Mouse (Mus musculus): ENCODE results near the gene As3mt. TPM values are rescaled to one million over a fixed set of nuclear protein-coding genes. Genes with fewer than 3 reads are reported as not detected.
A peak's percentile ranks its signal among the peaks of the same experiment; 100 is the strongest.
"Not testable (repeated sequence)": the region's sequence is repeated elsewhere in the genome, so short reads cannot be mapped to it uniquely, and the experiment has no call there.

The As3mt gene
- polyA plus RNA-seq, 1 experiment from 2014 or later, result 40.1 TPM

- WGBS, result 51% methylated on average over 12 of the region's 12 CpGs
- 0 out of 2 replicates have a peak overlapping the region, but pooled peaks have one; percentile 79 for H3K9ac ChIP-seq
- DNase-seq (ENCODE audit: low spot score), result no peak
- H3K4me1 ChIP-seq (replicated peaks; ENCODE audit: control insufficient read depth, insufficient read depth, low read length), result peaks cover 41% of the 10 kb centered on the region
- H3K27ac ChIP-seq, result no peak overlapping the region
- H3K9me3 ChIP-seq (ENCODE audit: control insufficient read depth, low read length), result no peaks in the 10 kb centered on the region
- no peaks in the 10 kb centered on the region for H3K36me3 ChIP-seq (replicated peaks; ENCODE audit: control insufficient read depth, insufficient read depth)
- ATAC-seq (ENCODE audit: low FRiP score), result no peak
- H3K4me3 ChIP-seq (replicated peaks; ENCODE audit: low read length), result peak overlapping the region; percentile 84
- H3K4me2 ChIP-seq (replicated peaks), result peak overlapping the region; percentile 99
- H3K27me3 ChIP-seq (ENCODE audit: control insufficient read depth, insufficient read depth, low read length), result peaks cover 7% of the 10 kb centered on the region; the same call in 1 of the 2 replicates
Observed at GRCm38 (mm10) chr19:46763932-46764762, 56.9 kb downstream of the As3mt start.

- peaks cover 41% of the 10 kb centered on the region for H3K4me1 ChIP-seq (replicated peaks; ENCODE audit: control insufficient read depth, insufficient read depth, low read length)
- H3K9me3 ChIP-seq (ENCODE audit: control insufficient read depth, low read length), result no peaks in the 10 kb centered on the region
- WGBS, result 48% methylated on average over 9 of the region's 9 CpGs
- H3K27me3 ChIP-seq (ENCODE audit: control insufficient read depth, insufficient read depth, low read length), result peaks cover 7% of the 10 kb centered on the region; the same call in 1 of the 2 replicates
- ATAC-seq (ENCODE audit: low FRiP score) (no peak), DNase-seq (ENCODE audit: low spot score) (peak; percentile 30)
- H3K4me3 ChIP-seq (replicated peaks; ENCODE audit: low read length), result peak overlapping the region; percentile 84
- peak overlapping the region; percentile 99 for H3K4me2 ChIP-seq (replicated peaks)
- H3K36me3 ChIP-seq (replicated peaks; ENCODE audit: control insufficient read depth, insufficient read depth), result no peaks in the 10 kb centered on the region
- H3K9ac ChIP-seq, result peak overlapping the region; percentile 31; the same call in 1 of the 2 replicates
- H3K27ac ChIP-seq, result no peak overlapping the region
Observed at GRCm38 (mm10) chr19:46764763-46765117, 57.5 kb downstream of the As3mt start.

GRCm38 (mm10) chr19:46766125-46766524, 58.9 kb downstream of the As3mt start:
- Histone ChIP-seq H3K4me1 (replicated peaks; ENCODE audit: control insufficient read depth, insufficient read depth, low read length) (peaks cover 41% of the 10 kb centered on the region), H3K4me3 (replicated peaks; ENCODE audit: low read length) (no peak overlapping the region)

GRCm38 (mm10) chr19:46769759-46770158, 62.5 kb downstream of the As3mt start:
- no peak for ATAC-seq (ENCODE audit: low FRiP score)
- Histone ChIP-seq H3K9me3 (ENCODE audit: control insufficient read depth, low read length) (no peaks in the 10 kb centered on the region), H3K4me2 (replicated peaks) (no peak overlapping the region), H3K4me1 (replicated peaks; ENCODE audit: control insufficient read depth, insufficient read depth, low read length) (peaks cover 15% of the 10 kb centered on the region), H3K36me3 (replicated peaks; ENCODE audit: control insufficient read depth, insufficient read depth) (no peaks in the 10 kb centered on the region), H3K9ac (no peak overlapping the region), H3K4me3 (replicated peaks; ENCODE audit: low read length) (no peak overlapping the region), H3K27me3 (ENCODE audit: control insufficient read depth, insufficient read depth, low read length) (no peaks in the 10 kb centered on the region), H3K27ac (no peak overlapping the region)
- WGBS, result 92% methylated on average over 11 of the region's 11 CpGs
- no peak for DNase-seq (ENCODE audit: low spot score)

More at GRCm38 (mm10) chr19:46766125-46766524, 58.9 kb downstream of the As3mt start:
- peak overlapping the region; percentile 29 for H3K4me2 ChIP-seq (replicated peaks)
- H3K9me3 ChIP-seq (ENCODE audit: control insufficient read depth, low read length), result no peaks in the 10 kb centered on the region
- peaks cover 7% of the 10 kb centered on the region; the same call in 1 of the 2 replicates for H3K27me3 ChIP-seq (ENCODE audit: control insufficient read depth, insufficient read depth, low read length)
- 53% methylated on average over 5 of the region's 5 CpGs for WGBS
- ATAC-seq (ENCODE audit: low FRiP score) (no peak), DNase-seq (ENCODE audit: low spot score) (no peak)
- H3K27ac ChIP-seq, result no peak overlapping the region
- no peak overlapping the region for H3K9ac ChIP-seq
- no peaks in the 10 kb centered on the region for H3K36me3 ChIP-seq (replicated peaks; ENCODE audit: control insufficient read depth, insufficient read depth)

GRCm38 (mm10) chr19:46771801-46772200, 64.5 kb downstream of the As3mt start:
- Histone ChIP-seq H3K27ac (no peak overlapping the region), H3K27me3 (ENCODE audit: control insufficient read depth, insufficient read depth, low read length) (no peaks in the 10 kb centered on the region), H3K9me3 (ENCODE audit: control insufficient read depth, low read length) (no peaks in the 10 kb centered on the region), H3K4me1 (replicated peaks; ENCODE audit: control insufficient read depth, insufficient read depth, low read length) (no peaks in the 10 kb centered on the region; the same call in 1 of the 2 replicates), H3K4me3 (replicated peaks; ENCODE audit: low read length) (no peak overlapping the region), H3K36me3 (replicated peaks; ENCODE audit: control insufficient read depth, insufficient read depth) (no peaks in the 10 kb centered on the region), H3K9ac (no peak overlapping the region), H3K4me2 (replicated peaks) (no peak overlapping the region)
- ATAC-seq (ENCODE audit: low FRiP score) (no peak), DNase-seq (ENCODE audit: low spot score) (no peak)
- WGBS, result 88% methylated on average over 6 of the region's 6 CpGs

- H3K4me1 ChIP-seq (replicated peaks; ENCODE audit: control insufficient read depth, insufficient read depth, low read length), result no peaks in the 10 kb centered on the region
- 66% methylated on average over 5 of the region's 5 CpGs for WGBS
- H3K4me3 ChIP-seq (replicated peaks; ENCODE audit: low read length), result no peak overlapping the region
Observed at GRCm38 (mm10) chr19:46776391-46776790, 69.1 kb downstream of the As3mt start.

GRCm38 (mm10) chr19:46776850-46777249, 69.6 kb downstream of the As3mt start:
- no peak overlapping the region for H3K9ac ChIP-seq
- no peaks in the 10 kb centered on the region for H3K9me3 ChIP-seq (ENCODE audit: control insufficient read depth, low read length)
- H3K4me2 ChIP-seq (replicated peaks), result no peak overlapping the region
- WGBS, result 86% methylated on average over 3 of the region's 3 CpGs
- DNase-seq (ENCODE audit: low spot score) (no peak), ATAC-seq (ENCODE audit: low FRiP score) (no peak)
- no peak overlapping the region for H3K4me3 ChIP-seq (replicated peaks; ENCODE audit: low read length)
- no peak overlapping the region for H3K27ac ChIP-seq
- H3K36me3 ChIP-seq (replicated peaks; ENCODE audit: control insufficient read depth, insufficient read depth), result no peaks in the 10 kb centered on the region
- H3K27me3 ChIP-seq (ENCODE audit: control insufficient read depth, insufficient read depth, low read length), result no peaks in the 10 kb centered on the region
- H3K4me1 ChIP-seq (replicated peaks; ENCODE audit: control insufficient read depth, insufficient read depth, low read length), result no peaks in the 10 kb centered on the region

More at GRCm38 (mm10) chr19:46776391-46776790, 69.1 kb downstream of the As3mt start:
- no peak overlapping the region for H3K9ac ChIP-seq
- DNase-seq (ENCODE audit: low spot score) (no peak), ATAC-seq (ENCODE audit: low FRiP score) (no peak)
- H3K27ac ChIP-seq, result no peak overlapping the region
- no peaks in the 10 kb centered on the region for H3K27me3 ChIP-seq (ENCODE audit: control insufficient read depth, insufficient read depth, low read length)
- H3K9me3 ChIP-seq (ENCODE audit: control insufficient read depth, low read length), result no peaks in the 10 kb centered on the region
- H3K4me2 ChIP-seq (replicated peaks), result no peak overlapping the region
- H3K36me3 ChIP-seq (replicated peaks; ENCODE audit: control insufficient read depth, insufficient read depth), result no peaks in the 10 kb centered on the region

GRCm38 (mm10) chr19:46777928-46778680, 70.8 kb downstream of the As3mt start:
- Histone ChIP-seq H3K4me3 (replicated peaks; ENCODE audit: low read length) (no peak overlapping the region), H3K4me1 (replicated peaks; ENCODE audit: control insufficient read depth, insufficient read depth, low read length) (no peaks in the 10 kb centered on the region), H3K9me3 (ENCODE audit: control insufficient read depth, low read length) (no peaks in the 10 kb centered on the region), H3K9ac (no peak overlapping the region), H3K4me2 (replicated peaks) (no peak overlapping the region), H3K27me3 (ENCODE audit: control insufficient read depth, insufficient read depth, low read length) (no peaks in the 10 kb centered on the region), H3K36me3 (replicated peaks; ENCODE audit: control insufficient read depth, insufficient read depth) (no peaks in the 10 kb centered on the region), H3K27ac (no peak overlapping the region)
- ATAC-seq (ENCODE audit: low FRiP score) (no peak), DNase-seq (ENCODE audit: low spot score) (no peak)
- 68% methylated on average over 12 of the region's 12 CpGs for WGBS

GRCm38 (mm10) chr19:46779130-46779529, 71.9 kb downstream of the As3mt start:
- ATAC-seq (ENCODE audit: low FRiP score); DNase-seq (ENCODE audit: low spot score); H3K27ac ChIP-seq; H3K4me1 ChIP-seq (replicated peaks; ENCODE audit: control insufficient read depth, insufficient read depth, low read length); H3K9me3 ChIP-seq (ENCODE audit: control insufficient read depth, low read length); H3K4me2 ChIP-seq (replicated peaks); H3K4me3 ChIP-seq (replicated peaks; ENCODE audit: low read length); H3K9ac ChIP-seq; H3K36me3 ChIP-seq (replicated peaks; ENCODE audit: control insufficient read depth, insufficient read depth); H3K27me3 ChIP-seq (ENCODE audit: control insufficient read depth, insufficient read depth, low read length): not testable (repeated sequence)
- WGBS, result 96% methylated on average over 1 of the region's 1 CpGs

Data from hindbrain, embryonic 14.5 days (tissue).